Mouse (Mus musculus) MEL (cell line): Measurements from ENCODE around the gene Dusp5. TPM values are rescaled to one million over a fixed set of nuclear protein-coding genes. Genes with fewer than 3 reads are reported as not detected.

Experiments used
- DNase-seq: peaks from one replicate; pipeline ENCODE4 v3.0.0; 2011; ENCODE audit warnings: low read depth, low spot score
- H3K27ac ChIP-seq: 2 replicates; pipeline ENCODE4 v1.5.1; 2012; ENCODE audit warnings: low read depth, mild to moderate bottlenecking, control low read depth, low read length, moderate library complexity; ENCODE audit not compliant: control insufficient read depth
- H3K27me3 ChIP-seq, 2 experiments: fragments of 150-350 bp in 1 of 2; sonication (generic) in 1 of 2; 2 replicates each; pipeline ENCODE4 v1.6.1; 2012; ENCODE audit warnings: low read length in 2 of 2, mild to moderate bottlenecking in 2 of 2, improper control_type of control experiment in 1 of 2, moderate library complexity in 1 of 2; ENCODE audit not compliant: insufficient read depth in 2 of 2, control insufficient read depth in 1 of 2
- H3K36me3 ChIP-seq, 2 experiments: 2 replicates each; pipeline ENCODE4 v1.6.1; 2012 to 2014; ENCODE audit warnings: low read length in 2 of 2, improper control_type of control experiment in 1 of 2, inconsistent platforms in 1 of 2, mild to moderate bottlenecking in 1 of 2; ENCODE audit not compliant: insufficient read depth in 2 of 2, control insufficient read depth in 1 of 2
- H3K4me1 ChIP-seq, 2 experiments: fragments of 150-350 bp in 1 of 2; sonication (generic) in 1 of 2; 2 replicates each; pipeline ENCODE4 v1.6.1; 2012; ENCODE audit warnings: low read length in 2 of 2, improper control_type of control experiment in 1 of 2, mild to moderate bottlenecking in 1 of 2; ENCODE audit not compliant: insufficient read depth in 2 of 2, control insufficient read depth in 1 of 2
- H3K4me3 ChIP-seq, 2 experiments: fragments of 150-350 bp in 1 of 2; sonication (generic) in 1 of 2; 2 replicates each; pipeline ENCODE4 v1.5.1; 2012; ENCODE audit warnings: low read depth in 2 of 2, low read length in 2 of 2, mild to moderate bottlenecking in 2 of 2, moderate library complexity in 2 of 2, control low read depth in 1 of 2, improper control_type of control experiment in 1 of 2; ENCODE audit not compliant: control insufficient read depth in 1 of 2, insufficient read depth in 1 of 2
- H3K79me2 ChIP-seq: 2 replicates; pipeline ENCODE4 v1.6.1; 2012; ENCODE audit warnings: mild to moderate bottlenecking, low read length, moderate library complexity; ENCODE audit not compliant: control insufficient read depth, poor library complexity, insufficient read depth
- H3K9ac ChIP-seq: 2 replicates; pipeline ENCODE4 v1.6.1; 2012; ENCODE audit warnings: low read depth, mild to moderate bottlenecking, control low read depth, low read length, moderate library complexity; ENCODE audit not compliant: control insufficient read depth, poor library complexity, severe bottlenecking
- H3K9me3 ChIP-seq: fragments of 150-350 bp; sonication (generic); replicated peaks from 2 replicates; pipeline ENCODE4 v1.6.1; 2012; ENCODE audit warnings: mild to moderate bottlenecking, low read length, improper control_type of control experiment, moderate library complexity; ENCODE audit not compliant: insufficient read depth
- BHLHE40 ChIP-seq: IDR thresholded peaks from 2 replicates; pipeline ENCODE4 v1.6.1; 2012; ENCODE audit warnings: low read depth, mild to moderate bottlenecking, inconsistent platforms, low read length, improper control_type of control experiment, borderline replicate concordance
- CHD2 ChIP-seq: IDR thresholded peaks from 2 replicates; pipeline ENCODE4 v1.6.1; 2011; ENCODE audit warnings: low read length, improper control_type of control experiment
- EP300 ChIP-seq, 2 experiments: IDR thresholded peaks; 2 replicates each; pipeline ENCODE4 v1.6.1; 2011; ENCODE audit warnings: improper control_type of control experiment in 2 of 2, low read length in 2 of 2, low read depth in 1 of 2, mild to moderate bottlenecking in 1 of 2
- ETS1 ChIP-seq: IDR thresholded peaks from 2 replicates; pipeline ENCODE4 v1.6.1; 2012; ENCODE audit warnings: low read depth, mild to moderate bottlenecking, inconsistent platforms, low read length, improper control_type of control experiment, moderate library complexity
- GATA1 ChIP-seq: IDR thresholded peaks from 2 replicates; pipeline ENCODE4 v1.6.1; 2011; ENCODE audit warnings: low read depth, low read length, improper control_type of control experiment
- JUND ChIP-seq: IDR thresholded peaks from 2 replicates; pipeline ENCODE4 v1.6.1; 2011; ENCODE audit warnings: low read depth, mild to moderate bottlenecking, improper control_type of control experiment, low read length
- MAFK ChIP-seq: IDR thresholded peaks from 2 replicates; pipeline ENCODE4 v1.6.1; 2011; ENCODE audit warnings: low read depth, mild to moderate bottlenecking, low read length, improper control_type of control experiment, borderline replicate concordance
- MAX ChIP-seq: IDR thresholded peaks from 2 replicates; pipeline ENCODE4 v1.6.1; 2011; ENCODE audit warnings: low read length, improper control_type of control experiment
- MAZ ChIP-seq: IDR thresholded peaks from 2 replicates; pipeline ENCODE4 v1.6.1; 2012; ENCODE audit warnings: low read depth, mild to moderate bottlenecking, inconsistent platforms, low read length, improper control_type of control experiment
- MXI1 ChIP-seq: IDR thresholded peaks from 2 replicates; pipeline ENCODE4 v1.6.1; 2011; ENCODE audit warnings: mild to moderate bottlenecking, low read depth, low read length, improper control_type of control experiment
- MYB ChIP-seq: IDR thresholded peaks from 2 replicates; pipeline ENCODE4 v1.6.1; 2011; ENCODE audit warnings: mild to moderate bottlenecking, low read depth, low read length, improper control_type of control experiment
- MYC ChIP-seq: IDR thresholded peaks from 2 replicates; pipeline ENCODE4 v1.6.1; 2011; ENCODE audit warnings: low read depth, mild to moderate bottlenecking, low read length, improper control_type of control experiment, moderate library complexity
- NELFE ChIP-seq: IDR thresholded peaks from 2 replicates; pipeline ENCODE4 v1.6.1; 2011; ENCODE audit warnings: low read depth, low read length, improper control_type of control experiment
- NRF1 ChIP-seq: IDR thresholded peaks from 2 replicates; pipeline ENCODE4 v1.6.1; 2014; ENCODE audit warnings: low read depth, mild to moderate bottlenecking, inconsistent platforms, low read length, improper control_type of control experiment, moderate library complexity; ENCODE audit not compliant: poor library complexity, insufficient read depth, severe bottlenecking
- POLR2AphosphoS2 ChIP-seq: IDR thresholded peaks from 2 replicates; pipeline ENCODE4 v1.6.1; 2011; ENCODE audit warnings: low read length, improper control_type of control experiment
- RAD21 ChIP-seq: IDR thresholded peaks from 2 replicates; pipeline ENCODE4 v1.6.1; 2011; ENCODE audit warnings: mild to moderate bottlenecking, low read depth, low read length, improper control_type of control experiment
- SIN3A ChIP-seq: IDR thresholded peaks from 2 replicates; pipeline ENCODE4 v1.6.1; 2012; ENCODE audit warnings: low read length, improper control_type of control experiment, inconsistent platforms
- SMC3 ChIP-seq: IDR thresholded peaks from 2 replicates; pipeline ENCODE4 v1.6.1; 2011; ENCODE audit warnings: low read depth, low read length, improper control_type of control experiment
- TAL1 ChIP-seq: IDR thresholded peaks from 2 replicates; pipeline ENCODE4 v1.6.1; 2012; ENCODE audit warnings: mild to moderate bottlenecking, inconsistent platforms, low read length, moderate library complexity, mixed read lengths
- TBP ChIP-seq: IDR thresholded peaks from 2 replicates; pipeline ENCODE4 v1.8.0; 2011; ENCODE audit warnings: low read depth, low read length, improper control_type of control experiment
- TCF12 ChIP-seq: IDR thresholded peaks from 2 replicates; pipeline ENCODE4 v1.6.1; 2014; ENCODE audit warnings: low read depth, mild to moderate bottlenecking, inconsistent platforms, low read length, improper control_type of control experiment, moderate library complexity
- ZNF384 ChIP-seq: IDR thresholded peaks from 2 replicates; pipeline ENCODE4 v1.6.1; 2012; ENCODE audit warnings: low read depth, mild to moderate bottlenecking, inconsistent platforms, low read length, improper control_type of control experiment
- polyA plus RNA-seq, 2 experiments: library from polyadenylated mRNA; stranded (reverse) in 1 of 2; unstranded in 1 of 2; fragments of >175 nt in 1 of 2; fragments of >200 nt in 1 of 2; gene quantifications; 2 replicates each; pipeline versions ENCODE4 v1.2.1 to v1.2.4; 2012; ENCODE audit warnings: low replicate concordance in 2 of 2, low read depth in 1 of 2; ENCODE audit not compliant: insufficient read length in 2 of 2, insufficient read depth in 1 of 2, missing spikeins in 1 of 2
- total RNA-seq: library from RNA; depleted of rRNA; stranded (reverse); fragments of 300-350 nt; gene quantifications from 2 replicates; pipeline ENCODE4 v1.2.3, GENCODE M21; 2012

Gene Dusp5
- total and polyA plus RNA-seq, 3 experiments, result 7.6 to 13.8 TPM; not detected in 1

DNA sequence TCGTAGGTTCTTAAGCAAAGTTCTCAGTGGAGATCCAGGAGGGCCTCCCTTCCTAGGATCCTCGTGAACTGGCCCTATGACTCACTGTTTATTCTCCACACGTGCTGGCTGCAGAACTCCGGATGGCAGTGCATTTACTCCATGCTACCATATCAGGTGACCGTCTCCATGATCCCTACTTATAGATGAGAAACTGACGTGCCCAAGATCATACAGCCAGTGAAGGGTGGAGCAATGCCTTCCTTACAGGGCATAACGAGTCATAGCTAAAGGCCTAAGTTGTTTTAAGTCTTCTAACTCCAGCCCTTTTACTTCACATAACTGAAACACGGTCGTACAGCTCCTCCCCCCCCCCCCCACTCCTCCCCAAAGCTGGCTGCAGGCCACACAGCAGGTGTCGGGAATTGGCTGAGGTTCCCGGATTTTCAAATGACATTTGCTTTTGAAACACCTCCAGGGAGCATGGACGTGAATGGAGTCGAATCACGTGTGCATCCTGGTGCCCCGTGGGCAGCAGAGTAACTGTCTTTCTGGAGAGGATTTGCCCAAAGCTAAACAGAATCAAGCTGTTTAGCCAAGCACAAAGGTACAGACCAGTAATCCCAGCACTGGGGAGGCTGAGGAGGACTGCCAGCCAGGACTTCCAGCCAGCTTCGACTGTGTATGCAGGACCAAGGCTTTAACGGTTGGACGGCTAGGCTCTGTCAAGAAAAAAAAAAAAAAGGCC, 11.4 kb upstream of the Dusp5 start:
- DNase-seq, result no peak

DNA sequence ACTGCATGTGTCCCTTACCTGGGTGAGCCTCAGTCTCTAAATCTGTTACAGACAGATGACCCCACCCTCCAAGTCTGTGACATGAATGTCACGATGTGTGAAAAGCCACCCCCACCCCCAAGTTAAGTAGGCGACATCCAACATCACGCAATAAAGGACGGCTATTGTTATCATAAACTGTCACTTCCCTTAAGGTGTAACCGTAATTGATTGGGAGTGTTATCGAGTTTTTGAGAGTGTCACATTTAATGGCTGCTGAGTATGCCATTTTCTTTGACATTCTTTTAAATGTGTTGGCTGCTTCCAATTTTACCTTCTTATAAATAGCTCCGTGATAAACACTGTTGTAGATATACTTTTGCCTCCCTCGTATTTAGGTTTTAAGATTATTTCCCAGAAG, 9.4 kb upstream of the Dusp5 start:
- DNase-seq, result peak; percentile 79
- TF ChIP-seq TCF12 (peak; percentile 81), MYC (peak; percentile 75), MAX (0 out of 2 replicates have a peak, but pooled peaks have one; percentile 22), MAZ (peak; percentile 22; the same call in 1 of the 2 replicates), ZNF384 (no peak), JUND (no peak), POLR2AphosphoS2 (no peak), ETS1 (peak; percentile 68), SIN3A (peak; percentile 81), MAFK (peak; percentile 65; the same call in 1 of the 2 replicates), BHLHE40 (0 out of 2 replicates have a peak, but pooled peaks have one; percentile 4), SMC3 (no peak), NRF1 (no peak), TAL1 (peak; percentile 45), RAD21 (no peak; the same call in 1 of the 2 replicates), NELFE (no peak), EP300 (IDR thresholded peaks at IDR 0.05; ENCODE audit: low read depth in 1 of 2, low read length in 2 of 2) (peak; percentile 93 to 96), GATA1 (peak; percentile 89), MXI1 (peak; percentile 12; the same call in 1 of the 2 replicates), CHD2 (no peak), MYB (peak; percentile 96)
- TF ChIP-seq, all 39 proteins: peak for 13
- Histone ChIP-seq H3K4me3 (peak overlapping the region; percentile 30 to 54), H3K9ac (peak overlapping the region; percentile 46), H3K27ac (peak overlapping the region; percentile 84), H3K79me2 (no peaks in the 10 kb centered on the region; the same call in 1 of the 2 replicates), H3K9me3 (no peaks in the 10 kb centered on the region), H3K36me3 (peaks cover 0 to 28% of the 10 kb centered on the region in 2 experiments; a peak in 2 of 4 replicates), H3K27me3 (no peaks in the 10 kb centered on the region), H3K4me1 (peaks cover 14 to 33% of the 10 kb centered on the region in 2 experiments)

More for the DNA sequence above, 11.4 kb upstream of the Dusp5 start:
- Histone ChIP-seq H3K4me3 (no peak overlapping the region), H3K9ac (no peak overlapping the region), H3K79me2 (no peaks in the 10 kb centered on the region; the same call in 1 of the 2 replicates), H3K27ac (no peak overlapping the region), H3K4me1 (peaks cover 14 to 33% of the 10 kb centered on the region in 2 experiments), H3K36me3 (peaks cover 0 to 28% of the 10 kb centered on the region in 2 experiments; a peak in 2 of 4 replicates), H3K9me3 (no peaks in the 10 kb centered on the region), H3K27me3 (no peaks in the 10 kb centered on the region)
- TF ChIP-seq ZNF384, result peak; percentile 26; the same call in 1 of the 2 replicates
- no peak for TF ChIP-seq TBP
